Mouse (Mus musculus) forebrain, embryonic 13.5 days (tissue): ENCODE data around the gene Tmprss2. TPM values are rescaled to one million over a fixed set of nuclear protein-coding genes. Genes with fewer than 3 reads are reported as not detected.

Source experiments
- ATAC-seq: fragments of 200-750 bp; cut with Nextera tagmentation; 2 replicates; pipeline ENCODE4 v1.8.0; 2017
- H3K27ac ChIP-seq: fragments of 300-500 bp; sonication (generic); 2 replicates; pipeline ENCODE4 v1.5.1; 2015; ENCODE audit warnings: inconsistent platforms, mild to moderate bottlenecking, moderate library complexity
- H3K27me3 ChIP-seq: fragments of 300-500 bp; sonication (generic); 2 replicates; pipeline ENCODE4 v1.6.1; 2015; ENCODE audit warnings: mild to moderate bottlenecking, inconsistent platforms
- H3K36me3 ChIP-seq: fragments of 300-500 bp; sonication (generic); 2 replicates; pipeline ENCODE4 v1.6.1; 2015; ENCODE audit warnings: mild to moderate bottlenecking, inconsistent platforms; ENCODE audit not compliant: poor library complexity, severe bottlenecking
- H3K4me1 ChIP-seq: fragments of 300-500 bp; sonication (generic); 2 replicates; pipeline ENCODE4 v1.6.1; 2015; ENCODE audit warnings: inconsistent platforms
- H3K4me2 ChIP-seq: fragments of 300-500 bp; sonication (generic); 2 replicates; pipeline ENCODE4 v1.6.1; 2015; ENCODE audit warnings: inconsistent platforms, mild to moderate bottlenecking, moderate library complexity
- H3K4me3 ChIP-seq: fragments of 300-500 bp; sonication (generic); 2 replicates; pipeline ENCODE4 v1.5.1; 2015; ENCODE audit warnings: mild to moderate bottlenecking, inconsistent platforms
- H3K9ac ChIP-seq: fragments of 300-500 bp; sonication (generic); 2 replicates; pipeline ENCODE4 v1.6.1; 2015; ENCODE audit warnings: mild to moderate bottlenecking, inconsistent platforms
- H3K9me3 ChIP-seq: fragments of 300-500 bp; sonication (generic); replicated peaks from 2 replicates; pipeline ENCODE4 v1.6.1; 2016; ENCODE audit warnings: inconsistent platforms
- WGBS: fragments of 180-500 bp; shearing (Covaris S2); methylation state at CpG from one replicate; pipeline ENCODE4 v1.1.7; 2015; 5-methylcytosine and 5-hydroxymethylcytosine counted together
- polyA plus RNA-seq: library from polyadenylated mRNA; unstranded; fragments of >200 nt; fragmentation: Nextera tagmentation; extraction: Ambion mirVana; gene quantifications from 2 replicates; pipeline ENCODE4 v1.2.1, GENCODE M21; 2015

Gene Tmprss2
- polyA plus RNA-seq, 1 experiment from 2014 or later = not detected

- Histone ChIP-seq H3K4me2 (no peak overlapping the region), H3K9me3 (no peaks in the 10 kb centered on the region), H3K36me3 (no peaks in the 10 kb centered on the region), H3K27me3 (no peaks in the 10 kb centered on the region), H3K27ac (no peak overlapping the region), H3K4me3 (no peak overlapping the region), H3K4me1 (no peaks in the 10 kb centered on the region), H3K9ac (no peak overlapping the region)
- WGBS = 75% methylated on average over 3 of the region's 3 CpGs
- no peak for ATAC-seq
Measured at GRCm38 (mm10) chr16:97516341-97516740, 94.7 kb downstream of the Tmprss2 start.

Other genes with a start within 250 kb of the Tmprss2 start
- not detected in 2 replicates for gene Mx1, start 148.3 kb downstream of the Tmprss2 start, polyA plus RNA-seq
- not detected in 2 replicates for gene Fam3b, start 96.4 kb downstream of the Tmprss2 start, polyA plus RNA-seq
- gene Ripk4, start 152.6 kb upstream of the Tmprss2 start, polyA plus RNA-seq = 0.25 and 0.33 TPM in 2 replicates
- 16.8 and 17.2 TPM in 2 replicates for gene Prdm15, start 240.7 kb upstream of the Tmprss2 start, polyA plus RNA-seq